Mouse (Mus musculus) heart, adult 9 months (tissue): ENCODE results near the gene Des.

Experiments
- DNase-seq, 2 experiments: peaks; one replicate each; pipeline ENCODE4 v3.0.0; 2022; ENCODE audit warnings: low spot score in 2 of 2

The Des gene

DNA sequence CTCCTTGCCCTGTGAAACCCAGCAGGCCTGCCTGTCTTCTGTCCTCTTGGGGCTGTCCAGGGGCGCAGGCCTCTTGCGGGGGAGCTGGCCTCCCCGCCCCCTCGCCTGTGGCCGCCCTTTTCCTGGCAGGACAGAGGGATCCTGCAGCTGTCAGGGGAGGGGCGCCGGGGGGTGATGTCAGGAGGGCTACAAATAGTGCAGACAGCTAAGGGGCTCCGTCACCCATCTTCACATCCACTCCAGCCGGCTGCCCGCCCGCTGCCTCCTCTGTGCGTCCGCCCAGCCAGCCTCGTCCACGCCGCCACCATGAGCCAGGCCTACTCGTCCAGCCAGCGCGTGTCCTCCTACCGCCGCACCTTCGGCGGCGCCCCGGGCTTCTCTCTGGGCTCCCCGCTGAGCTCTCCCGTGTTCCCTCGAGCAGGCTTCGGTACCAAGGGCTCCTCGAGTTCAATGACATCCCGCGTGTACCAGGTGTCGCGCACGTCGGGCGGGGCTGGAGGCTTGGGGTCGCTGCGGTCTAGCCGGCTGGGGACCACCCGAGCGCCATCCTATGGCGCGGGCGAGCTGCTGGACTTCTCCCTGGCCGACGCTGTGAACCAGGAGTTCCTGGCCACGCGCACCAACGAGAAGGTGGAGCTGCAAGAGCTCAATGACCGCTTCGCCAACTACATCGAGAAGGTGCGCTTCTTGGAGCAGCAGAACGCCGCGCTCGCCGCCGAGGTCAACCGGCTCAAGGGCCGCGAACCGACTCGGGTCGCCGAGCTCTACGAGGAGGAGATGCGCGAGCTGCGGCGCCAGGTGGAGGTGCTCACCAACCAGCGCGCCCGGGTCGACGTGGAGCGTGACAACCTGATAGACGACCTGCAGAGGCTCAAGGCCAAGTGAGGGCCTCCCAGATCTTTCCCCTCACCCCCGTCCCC, at the start of gene Des:
TSS of gene Des (plus strand) at position 218 of the 920 bp plus-strand sequence.
- peak; percentile 82 to 83 for DNase-seq

DNA sequence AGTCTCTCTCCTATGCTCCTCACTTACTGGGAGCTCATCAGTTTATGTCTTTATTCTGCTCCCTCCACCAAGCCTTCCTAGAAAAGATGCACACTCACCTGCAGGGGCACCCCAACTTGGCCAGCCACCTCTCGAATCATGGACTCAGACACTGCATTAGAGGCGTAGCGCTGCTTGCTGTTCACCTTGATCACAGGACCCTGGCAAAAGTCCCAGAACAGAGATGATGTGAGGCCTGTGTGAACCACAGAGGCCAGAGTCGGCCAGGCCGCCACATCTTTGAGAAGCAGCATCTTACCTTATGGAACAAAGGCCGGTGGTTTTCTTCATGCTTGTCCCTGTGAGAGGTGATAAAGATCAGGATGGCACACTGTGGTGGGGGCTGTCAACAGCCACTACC, 48.4 kb upstream of the Des start:
- no peak for DNase-seq

DNA sequence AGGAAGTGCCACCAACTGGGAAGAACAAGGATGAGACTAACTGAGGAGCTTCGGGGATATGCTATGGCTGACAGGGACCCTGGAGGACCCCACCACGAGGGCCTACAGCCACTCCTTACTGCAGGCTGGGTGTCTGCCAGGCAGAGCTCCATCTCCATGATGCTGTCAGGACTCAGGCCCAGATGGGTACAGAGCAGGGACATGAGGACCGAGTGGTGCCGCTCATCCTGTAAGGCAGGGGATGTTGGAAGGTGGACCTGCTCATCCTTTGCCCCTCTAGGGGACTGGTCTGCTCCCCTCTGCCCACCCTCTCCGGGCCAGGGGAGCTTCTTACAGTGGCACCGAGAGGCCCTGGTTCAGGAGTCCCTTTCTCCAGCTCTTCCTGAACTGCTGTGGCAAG, 45.1 kb upstream of the Des start:
- no peak for DNase-seq

DNA sequence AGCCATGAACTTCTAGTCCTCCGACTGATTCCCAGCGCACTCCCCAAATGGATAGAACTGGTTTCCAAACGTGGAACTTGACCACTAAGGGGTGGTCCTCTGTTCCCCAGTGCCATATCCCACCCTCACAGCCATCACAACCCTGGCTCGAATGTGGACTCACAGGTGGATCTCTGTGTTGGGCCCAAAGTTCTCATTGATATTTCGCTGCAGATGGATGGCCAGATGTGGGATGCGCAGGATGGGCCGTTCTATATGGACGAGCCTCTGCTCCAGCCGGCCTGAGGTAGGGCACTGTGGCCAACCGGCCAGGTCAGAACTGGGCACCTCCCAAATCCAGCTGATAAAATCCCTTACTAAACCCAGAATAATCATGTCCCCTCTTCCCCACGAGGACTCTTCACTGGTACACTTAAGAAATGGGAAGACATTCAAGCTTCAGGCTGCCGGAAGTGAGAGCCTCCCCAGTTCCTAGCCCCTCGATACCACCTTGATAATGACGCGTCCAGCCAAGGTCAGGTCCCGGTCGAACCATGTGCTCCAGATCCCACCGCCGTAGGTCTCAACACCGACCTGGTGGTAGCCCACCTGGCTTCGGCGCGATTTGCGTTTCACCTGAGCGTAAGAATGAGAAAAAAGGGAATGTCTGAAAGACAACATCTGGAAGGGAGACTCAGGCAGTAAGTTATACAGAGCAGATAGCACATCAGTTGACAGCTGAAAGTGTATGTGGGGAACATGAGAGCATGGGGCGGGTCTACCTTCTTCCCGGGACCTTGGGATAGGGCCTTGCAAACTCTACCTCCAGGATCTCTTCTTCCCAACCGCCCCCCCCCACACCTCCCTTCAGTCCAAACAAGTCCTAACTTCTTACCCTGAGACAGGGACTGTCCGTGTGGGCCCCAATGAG, 44.4 kb upstream of the Des start:
- no peak for DNase-seq

DNA sequence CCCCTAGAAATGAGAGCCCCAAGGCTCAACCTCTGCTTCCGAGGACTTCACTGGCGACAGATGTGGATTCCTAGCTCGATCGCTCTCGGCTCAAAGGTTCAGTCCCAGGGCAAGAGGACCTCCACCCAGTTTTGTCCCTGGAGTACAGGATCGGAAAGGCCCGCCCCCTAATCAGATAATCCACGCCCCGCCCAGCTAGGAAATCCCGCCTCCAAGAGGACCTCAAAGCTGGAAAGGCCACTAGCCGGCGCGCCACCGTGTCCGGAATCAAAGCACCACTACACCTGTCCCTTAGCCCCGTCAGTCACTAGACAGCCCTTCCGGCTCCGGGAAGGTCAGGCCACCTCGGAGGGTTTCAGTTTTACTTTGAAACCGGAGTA, 43.3 kb upstream of the Des start:
- DNase-seq = peak; percentile 88 to 92

DNA sequence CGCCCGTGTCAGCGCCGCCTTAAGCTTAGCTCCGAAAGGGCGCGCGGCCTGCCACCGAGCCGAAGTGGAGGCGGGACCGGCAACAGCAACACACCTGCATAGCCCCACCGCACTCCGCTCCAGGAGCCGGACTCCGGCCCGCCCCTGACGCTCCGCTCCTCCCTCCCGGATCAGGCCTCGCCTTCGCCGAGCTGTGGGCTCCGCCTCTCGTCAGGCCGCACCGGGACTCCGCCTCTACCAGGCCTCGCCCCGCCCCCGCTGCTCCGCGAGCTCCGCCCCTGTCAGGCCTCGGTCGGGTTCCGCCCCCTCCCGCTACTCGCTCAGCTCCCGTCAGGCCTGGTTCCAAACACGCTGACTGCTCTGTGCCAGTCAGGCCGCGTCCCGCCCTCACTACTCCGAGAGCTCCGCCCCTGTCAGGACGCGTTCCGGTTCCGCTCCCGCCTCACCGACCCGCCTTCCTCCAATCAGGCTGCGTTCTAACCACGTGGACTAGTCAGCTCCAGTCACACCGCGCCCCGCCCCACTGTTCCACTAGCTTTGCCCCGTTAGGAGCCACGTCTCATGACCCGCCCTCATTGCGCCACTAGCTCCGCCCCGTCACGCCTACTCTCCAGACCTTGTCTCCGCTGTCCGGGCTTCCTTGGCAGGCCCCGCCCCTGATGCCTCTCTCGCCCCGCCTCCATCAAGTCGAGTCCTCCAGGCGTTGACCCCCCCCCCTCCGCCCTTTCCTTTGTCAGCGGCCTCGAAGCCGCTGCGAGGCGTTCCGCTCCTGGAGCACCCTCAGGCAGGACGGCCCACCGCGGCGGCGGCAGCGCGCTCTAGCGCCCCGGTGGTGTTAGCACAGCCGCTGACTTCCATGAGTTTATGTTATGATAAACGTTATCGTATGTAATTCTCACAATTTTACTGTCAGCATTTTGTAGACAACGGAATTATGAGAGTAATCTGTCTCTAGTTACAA, 42.6 kb upstream of the Des start, which contains the start of gene Dnpep:
TSS of gene Dnpep (minus strand) at position 750 of the 961 bp plus-strand sequence.
- peak; percentile 100 for DNase-seq

DNA sequence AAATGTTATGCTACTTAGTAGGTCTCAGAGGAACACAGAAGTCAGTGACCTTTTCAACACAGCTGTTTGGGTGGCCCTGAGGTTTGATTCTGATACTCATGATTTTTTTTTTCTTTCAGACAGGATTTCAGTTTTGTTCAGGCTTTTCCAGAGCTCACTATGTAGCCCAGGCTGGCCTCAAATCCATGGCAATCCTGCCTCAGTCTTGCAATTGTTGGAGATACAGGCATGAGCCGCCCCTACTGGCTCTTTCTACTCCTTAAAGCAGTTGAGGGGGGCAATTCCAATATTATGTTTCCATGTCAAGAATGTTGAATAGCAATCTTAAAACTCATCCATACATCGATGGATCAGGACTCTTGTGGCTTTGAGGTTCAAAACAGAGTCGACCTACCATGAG, 41.8 kb upstream of the Des start:
- no peak for DNase-seq

DNA sequence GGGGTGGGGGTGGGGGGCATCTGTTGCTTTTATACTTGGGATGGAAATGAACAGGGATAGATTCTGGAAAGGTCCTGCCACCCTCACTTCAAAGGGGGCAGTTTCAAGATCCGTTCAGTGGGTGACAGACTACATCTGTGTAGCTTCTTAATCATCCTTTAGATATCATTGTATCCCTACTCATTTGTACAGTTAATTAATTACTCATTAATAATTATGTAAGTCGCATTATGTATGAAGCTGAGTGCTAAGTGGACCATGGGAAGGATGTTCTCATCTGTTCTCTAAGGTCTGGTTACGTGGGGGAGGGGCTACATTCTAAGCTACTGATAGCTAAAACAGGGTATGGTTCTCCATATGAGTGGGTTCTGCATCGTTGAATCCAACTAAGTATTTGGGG, 41.4 kb upstream of the Des start:
- no peak for DNase-seq

DNA sequence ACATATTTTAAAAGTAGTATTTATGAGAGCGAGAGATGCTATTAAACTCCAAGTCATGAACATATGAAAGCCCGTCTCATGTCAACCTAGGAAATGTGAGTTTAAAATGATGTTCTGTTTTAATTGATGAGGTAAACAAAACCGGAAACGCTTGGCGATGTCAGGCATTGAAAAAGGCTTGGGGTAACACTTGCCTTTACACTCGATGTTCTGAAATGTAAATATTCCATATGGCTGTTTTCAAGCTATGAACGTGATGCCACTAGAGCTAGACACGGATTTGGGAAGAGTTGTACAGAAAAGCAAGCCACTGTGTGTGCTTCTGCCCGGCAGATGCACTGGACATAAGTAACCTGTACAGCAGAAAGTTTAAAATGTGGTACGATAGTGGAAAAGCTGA, 41.0 kb upstream of the Des start:
- DNase-seq = no peak

DNA sequence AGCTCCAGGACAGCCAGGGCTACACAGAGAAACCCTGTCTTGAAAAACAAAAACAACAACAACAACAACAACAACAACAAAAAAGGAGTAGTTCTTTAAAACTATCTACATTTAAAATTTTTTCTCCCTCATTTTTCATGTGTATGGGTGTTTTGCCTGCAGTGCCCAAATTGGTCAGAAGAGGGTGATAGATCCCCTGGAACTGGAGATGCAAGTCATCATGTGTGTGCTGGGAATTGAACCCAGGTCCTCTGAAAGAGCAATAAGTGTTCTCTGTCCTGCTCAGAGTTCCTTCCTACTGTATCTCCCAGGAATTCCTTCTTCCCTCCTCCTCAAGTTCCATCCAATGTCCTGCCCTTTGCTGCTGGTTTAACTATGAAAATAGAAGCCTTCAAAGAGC, 32.7 kb upstream of the Des start:
- DNase-seq = no peak

DNA sequence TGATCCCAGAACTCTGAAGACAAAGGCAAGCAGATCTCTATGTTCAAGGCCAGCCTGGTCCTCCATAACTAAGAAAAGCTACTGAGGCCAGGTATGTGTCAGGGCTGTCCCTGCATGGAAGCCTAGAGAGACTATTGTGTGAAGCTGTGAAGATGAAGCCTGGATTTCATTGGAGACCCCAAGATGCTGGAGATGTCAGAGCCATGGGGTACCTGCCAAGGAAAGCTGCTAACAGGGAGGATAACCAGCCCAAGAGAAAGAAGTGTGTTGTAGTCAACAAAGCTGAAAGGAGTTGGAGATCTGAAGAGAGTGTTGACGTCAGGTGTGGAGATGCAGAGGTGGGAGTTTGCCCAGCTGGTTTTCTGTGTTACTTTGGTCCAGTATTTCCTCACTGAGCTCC, 28.9 kb upstream of the Des start:
- no peak for DNase-seq

DNA sequence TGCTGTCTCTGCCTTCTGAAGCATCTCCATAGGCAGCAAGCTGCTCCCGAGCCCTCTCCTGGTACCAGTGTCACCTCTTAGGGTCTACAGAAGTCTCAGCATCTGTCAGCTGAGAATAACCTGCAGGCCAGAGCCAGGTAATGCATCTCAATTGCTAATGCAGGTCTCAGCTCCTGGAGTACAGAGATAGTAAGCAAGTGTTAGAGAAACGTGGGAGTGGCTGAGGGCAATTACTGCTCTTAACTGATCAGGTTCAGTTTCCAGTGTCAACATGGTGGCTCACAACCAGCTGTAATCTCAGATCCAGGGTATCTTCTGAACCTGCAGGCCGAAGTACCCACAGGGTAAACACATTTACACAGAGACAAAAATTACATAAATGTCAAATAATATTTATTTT, 23.7 kb upstream of the Des start:
- DNase-seq = no peak

DNA sequence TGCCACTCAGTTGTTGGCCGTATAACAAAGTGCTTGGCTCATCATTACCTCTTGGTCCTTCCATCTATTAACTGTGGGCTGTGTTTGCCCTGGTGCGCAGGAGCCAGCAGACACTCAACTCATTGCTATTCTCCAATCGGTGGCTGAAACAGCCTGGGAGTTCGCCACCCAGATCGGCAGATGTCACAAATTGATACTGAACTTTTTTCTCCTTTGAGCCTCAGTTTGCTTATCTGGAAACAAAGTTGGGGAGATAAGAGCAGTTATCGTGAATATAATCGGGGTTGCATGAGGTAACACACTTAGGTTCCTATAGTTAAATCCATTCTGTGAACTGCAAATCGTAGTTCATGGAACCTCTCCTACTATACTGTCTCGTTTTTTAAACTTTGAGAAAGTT, 23.0 kb upstream of the Des start:
- no peak for DNase-seq

DNA sequence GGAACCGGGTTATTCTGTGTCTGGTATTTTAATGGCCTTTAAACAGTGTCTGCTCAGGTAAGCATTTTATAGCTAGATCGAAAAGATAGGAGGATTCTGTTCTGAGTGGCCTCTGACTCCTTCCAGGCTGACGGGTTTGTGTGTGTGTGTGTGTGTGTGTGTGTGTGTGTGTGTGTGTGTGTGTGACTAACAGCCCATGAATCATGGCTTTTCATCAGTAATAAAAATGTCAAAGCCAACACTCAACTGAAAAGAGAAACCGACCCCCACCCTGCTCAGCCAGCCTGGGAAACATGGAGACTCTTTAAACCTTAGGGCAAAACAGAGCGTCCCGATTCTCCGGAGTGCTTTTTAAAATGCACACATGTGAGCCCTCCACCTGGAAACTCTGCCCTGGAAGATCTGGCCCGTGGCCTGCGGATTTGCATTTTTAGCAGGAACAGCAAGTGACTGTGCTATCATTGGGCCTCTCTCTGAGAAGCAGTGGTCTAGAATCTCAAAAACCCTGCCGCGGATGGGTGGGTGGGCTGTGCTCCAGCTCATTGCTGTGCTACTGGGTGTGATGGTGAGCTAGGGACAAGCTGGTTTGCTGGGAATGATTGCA, 21.9 kb upstream of the Des start:
- no peak for DNase-seq

DNA sequence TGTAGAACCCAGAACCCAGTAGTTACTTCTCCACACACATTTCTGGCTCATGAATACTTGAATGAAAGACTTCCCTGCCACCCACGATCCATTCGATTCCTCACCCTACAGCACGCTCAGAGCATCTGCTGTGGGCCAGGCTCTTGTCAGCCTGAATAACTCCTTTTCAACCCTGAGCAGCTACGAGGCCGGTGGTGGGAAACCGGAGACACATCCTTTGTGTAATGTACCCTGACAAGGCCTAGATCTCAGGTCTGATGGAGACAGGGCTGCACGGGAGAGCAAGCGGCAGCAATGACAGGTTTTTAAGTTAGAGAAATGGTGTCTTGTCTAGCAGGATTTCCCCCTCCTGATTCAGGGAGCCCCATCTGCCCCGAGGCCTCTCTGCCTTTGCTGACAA, 20.8 kb upstream of the Des start:
- DNase-seq = no peak

DNA sequence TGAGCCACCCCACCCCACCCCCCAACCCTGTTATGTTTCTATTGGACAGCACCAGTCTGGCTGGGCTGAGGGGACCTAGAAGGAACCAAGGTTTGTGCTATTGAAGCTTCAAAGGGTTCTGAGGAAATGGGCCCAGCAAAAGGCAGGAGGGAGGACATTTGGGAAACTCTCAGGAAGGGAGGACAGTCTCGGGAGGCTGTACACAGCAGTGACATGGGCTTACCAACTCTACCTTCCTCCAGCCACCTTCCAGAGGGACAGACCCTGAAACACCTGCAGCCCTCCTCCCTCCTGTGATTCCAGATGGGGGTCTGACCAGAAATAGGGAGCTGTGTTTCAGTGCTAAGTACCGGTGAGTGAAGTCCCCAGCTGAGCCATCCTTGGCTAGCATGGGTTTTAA, 19.6 kb upstream of the Des start:
- no peak for DNase-seq

DNA sequence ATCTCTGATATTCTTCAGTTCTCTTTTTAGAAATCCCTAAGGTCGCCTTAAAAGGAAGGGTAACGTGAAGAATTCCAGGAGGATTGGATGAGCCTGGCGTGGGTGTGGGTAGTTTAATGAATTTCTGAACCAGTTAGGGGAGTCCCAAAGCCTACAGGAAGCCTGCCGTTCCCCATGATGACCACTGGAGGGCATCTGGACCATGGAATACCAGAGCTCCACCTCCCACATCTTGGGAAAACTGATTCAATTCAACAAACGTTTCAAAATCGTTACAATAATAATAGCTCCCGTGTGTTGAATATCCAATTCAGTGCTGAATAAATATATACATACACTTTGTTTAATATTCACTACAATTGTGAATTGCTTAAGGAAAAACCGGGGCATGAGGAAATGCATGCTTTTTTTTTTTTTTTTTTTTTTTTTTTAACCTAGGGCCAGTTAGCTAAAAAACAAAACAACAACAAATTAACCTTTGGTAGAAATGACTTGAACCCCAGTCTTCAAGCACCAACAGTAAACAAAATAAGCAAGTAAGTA, 17.2 kb upstream of the Des start:
- peak; percentile 57 to 71 for DNase-seq

DNA sequence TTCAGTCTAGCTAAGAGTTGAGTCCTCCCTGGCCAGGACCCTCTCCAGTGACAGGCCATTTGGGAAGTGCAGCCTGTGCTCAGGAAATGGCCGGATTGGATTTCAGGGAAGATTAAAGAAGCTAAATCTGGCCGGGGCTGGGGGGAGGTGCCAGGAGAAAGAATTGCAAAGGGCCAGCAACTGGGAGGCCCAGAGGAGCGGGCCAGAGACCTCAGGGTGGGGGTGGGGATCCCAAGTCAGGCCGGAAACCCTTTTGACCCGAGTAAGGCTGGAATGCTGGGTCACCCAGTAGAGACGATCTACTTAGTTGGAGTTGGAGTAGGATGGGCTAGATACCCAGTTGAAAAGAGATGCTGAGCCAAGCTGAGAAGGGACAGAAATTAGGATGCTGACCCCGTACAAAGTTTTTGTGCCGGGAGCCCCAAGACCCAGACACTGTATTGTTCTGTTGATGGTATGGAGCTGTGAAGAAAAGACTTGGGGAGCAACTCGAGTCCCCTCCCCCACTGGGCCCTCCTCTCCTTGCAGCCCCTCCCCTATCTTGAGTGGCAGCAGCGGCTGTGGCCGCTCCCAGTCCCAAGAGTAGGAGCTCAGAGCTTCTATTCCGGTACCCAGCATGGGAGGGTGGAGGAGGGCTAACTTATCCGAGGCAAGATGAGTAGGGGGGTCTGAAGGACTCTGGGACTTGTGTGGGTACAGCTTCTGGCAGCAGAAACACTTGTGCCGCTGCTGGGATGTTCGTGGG, 15.7 kb upstream of the Des start:
- DNase-seq = no peak

DNA sequence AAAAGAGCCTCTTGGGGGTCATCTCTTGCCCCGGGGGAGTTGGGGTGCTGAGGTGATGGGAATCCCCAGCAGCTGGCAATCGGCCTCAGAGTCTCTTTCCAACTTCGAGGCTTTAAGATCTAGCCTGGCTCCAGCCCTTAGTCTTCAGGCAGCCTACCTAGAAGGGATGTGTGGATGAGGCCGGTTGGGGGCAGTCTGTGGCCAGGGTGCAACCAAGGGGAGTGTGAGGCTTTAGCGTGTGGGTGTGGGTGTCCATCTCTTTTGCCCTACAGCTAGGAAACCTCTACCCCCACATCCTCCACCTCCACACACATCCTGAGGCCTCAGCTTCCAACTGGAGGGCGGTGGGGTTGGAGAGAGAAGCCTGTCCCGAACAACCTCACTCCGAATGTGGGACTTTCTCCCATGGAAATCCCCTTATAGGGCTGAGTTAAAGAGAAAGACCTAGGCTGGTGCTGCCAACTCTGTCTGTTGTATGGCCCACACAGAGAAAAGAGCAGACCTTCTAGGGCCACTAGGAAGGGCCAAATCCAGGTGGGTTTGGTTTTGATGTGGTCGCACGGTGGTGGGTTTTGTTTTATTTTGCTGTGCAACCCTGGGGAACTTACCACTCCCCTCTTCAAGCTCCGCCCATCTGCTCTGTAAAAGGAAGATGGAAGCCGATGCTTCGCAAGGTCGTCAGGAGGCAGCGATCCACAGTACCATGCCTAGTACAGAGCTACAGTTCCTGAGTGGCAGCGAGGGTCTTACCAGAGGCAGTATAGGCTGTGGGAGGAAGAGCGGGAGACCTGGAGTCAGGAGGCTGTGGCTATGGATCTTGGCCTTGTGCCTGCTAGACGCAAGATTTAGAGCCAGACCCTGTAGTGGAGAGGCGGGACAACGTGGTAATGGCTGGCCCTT, 14.8 kb upstream of the Des start:
- DNase-seq = no peak
